Mouse (Mus musculus) forebrain, embryonic 16.5 days (tissue): ENCODE results near the gene Pjvk. TPM values are rescaled to one million over a fixed set of nuclear protein-coding genes. Genes with fewer than 3 reads are reported as not detected.

Experiments used
- ATAC-seq: fragments of 200-750 bp; cut with Nextera tagmentation; 2 replicates; pipeline ENCODE4 v1.8.0; 2017; ENCODE audit warnings: mild to moderate bottlenecking, moderate library complexity
- H3K27ac ChIP-seq: fragments of 300-500 bp; sonication (generic); 2 replicates; pipeline ENCODE4 v1.5.1; 2014; ENCODE audit warnings: low read length, control low read depth
- H3K27me3 ChIP-seq: fragments of 300-500 bp; sonication (generic); replicated peaks from 2 replicates; pipeline ENCODE4 v1.6.1; 2014; ENCODE audit warnings: low read length; ENCODE audit not compliant: control insufficient read depth, insufficient read depth
- H3K36me3 ChIP-seq: fragments of 300-500 bp; sonication (generic); 2 replicates; pipeline ENCODE4 v1.6.1; 2014; ENCODE audit not compliant: control insufficient read depth, insufficient read depth
- H3K4me1 ChIP-seq: fragments of 300-500 bp; sonication (generic); replicated peaks from 2 replicates; pipeline ENCODE4 v1.6.1; 2014; ENCODE audit warnings: low read length; ENCODE audit not compliant: control insufficient read depth, insufficient read depth
- H3K4me2 ChIP-seq: fragments of 300-500 bp; sonication (generic); 2 replicates; pipeline ENCODE4 v1.6.1; 2014; ENCODE audit warnings: mild to moderate bottlenecking, low read length, control low read depth
- H3K4me3 ChIP-seq: fragments of 300-500 bp; sonication (generic); replicated peaks from 2 replicates; pipeline ENCODE4 v1.5.1; 2014; ENCODE audit warnings: mild to moderate bottlenecking, low read length, control low read depth
- H3K9ac ChIP-seq: fragments of 300-500 bp; sonication (generic); replicated peaks from 2 replicates; pipeline ENCODE4 v1.6.1; 2014; ENCODE audit warnings: low read depth, low read length, control low read depth
- H3K9me3 ChIP-seq: fragments of 300-500 bp; sonication (generic); 2 replicates; pipeline ENCODE4 v1.6.1; 2016; ENCODE audit warnings: low read length; ENCODE audit not compliant: control insufficient read depth
- WGBS: fragments of 180-500 bp; shearing (Covaris S2); extraction: QIAGEN DNeasy Blood & Tissue Kit; methylation state at CpG from one replicate; pipeline ENCODE4 v1.1.7; 2014; 5-methylcytosine and 5-hydroxymethylcytosine counted together
- polyA plus RNA-seq: library from polyadenylated mRNA; unstranded; fragments of >200 nt; fragmentation: Nextera tagmentation; extraction: Ambion mirVana; gene quantifications from 2 replicates; pipeline ENCODE4 v1.2.1, GENCODE M21; 2015

Gene Pjvk
- polyA plus RNA-seq, 1 experiment from 2014 or later: 0.80 TPM

DNA sequence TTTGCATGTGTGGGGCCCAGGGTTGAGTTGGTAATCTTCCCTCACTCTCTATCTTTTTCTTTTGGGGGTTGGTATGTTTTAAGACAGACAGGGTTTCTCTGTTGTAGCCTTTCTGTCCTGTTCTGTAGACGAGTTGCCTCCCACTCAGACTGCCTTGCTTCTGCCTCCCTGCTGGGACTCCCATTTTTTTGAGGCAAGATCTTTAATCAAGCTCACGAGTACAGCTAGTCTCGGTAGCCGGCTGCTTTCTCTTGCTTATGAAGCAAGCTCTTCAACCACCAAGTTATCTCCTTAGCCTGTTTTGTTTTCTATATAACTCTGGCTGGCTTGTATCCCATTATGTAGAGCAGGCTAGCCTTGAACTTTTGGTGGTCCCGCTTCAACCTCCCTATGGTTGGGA lies 45.5 kb downstream of the Pjvk start:
- Histone ChIP-seq H3K4me2 (no peak overlapping the region), H3K9ac (no peak overlapping the region), H3K27ac (no peak overlapping the region), H3K9me3 (no peaks in the 10 kb centered on the region), H3K27me3 (no peaks in the 10 kb centered on the region), H3K4me1 (no peaks in the 10 kb centered on the region), H3K4me3 (no peak overlapping the region), H3K36me3 (peaks cover 32% of the 10 kb centered on the region)
- 78% methylated on average over 5 of the region's 5 CpGs for WGBS
- ATAC-seq: no peak

DNA sequence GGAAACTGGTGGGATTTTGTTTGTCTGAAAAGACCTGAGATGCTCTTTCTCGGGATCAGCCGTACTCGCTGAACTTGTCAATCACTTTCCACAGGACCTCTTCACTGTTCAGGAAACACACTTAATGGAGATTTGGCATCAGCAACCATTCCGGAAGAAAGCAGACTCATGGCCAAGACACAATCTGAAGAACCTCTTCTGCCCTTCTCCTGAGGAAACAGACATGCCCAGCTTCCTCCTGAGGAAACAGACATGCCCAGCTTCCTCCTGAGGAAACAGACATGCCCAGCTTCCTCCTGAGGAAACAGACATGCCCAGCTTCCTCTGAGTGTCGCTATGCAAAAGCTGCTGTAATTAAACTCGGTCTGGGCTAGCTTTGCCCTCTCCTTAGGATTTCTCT lies 47.0 kb downstream of the Pjvk start:
- H3K4me3 ChIP-seq: no peak overlapping the region
- H3K4me1 ChIP-seq: no peaks in the 10 kb centered on the region
- H3K9ac ChIP-seq: no peak overlapping the region
- H3K4me2 ChIP-seq: no peak overlapping the region
- no peaks in the 10 kb centered on the region for H3K27me3 ChIP-seq
- no peak overlapping the region for H3K27ac ChIP-seq
- 89% methylated on average over 6 of the region's 6 CpGs for WGBS
- H3K9me3 ChIP-seq: no peaks in the 10 kb centered on the region
- no peak for ATAC-seq
- peaks cover 29% of the 10 kb centered on the region for H3K36me3 ChIP-seq

DNA sequence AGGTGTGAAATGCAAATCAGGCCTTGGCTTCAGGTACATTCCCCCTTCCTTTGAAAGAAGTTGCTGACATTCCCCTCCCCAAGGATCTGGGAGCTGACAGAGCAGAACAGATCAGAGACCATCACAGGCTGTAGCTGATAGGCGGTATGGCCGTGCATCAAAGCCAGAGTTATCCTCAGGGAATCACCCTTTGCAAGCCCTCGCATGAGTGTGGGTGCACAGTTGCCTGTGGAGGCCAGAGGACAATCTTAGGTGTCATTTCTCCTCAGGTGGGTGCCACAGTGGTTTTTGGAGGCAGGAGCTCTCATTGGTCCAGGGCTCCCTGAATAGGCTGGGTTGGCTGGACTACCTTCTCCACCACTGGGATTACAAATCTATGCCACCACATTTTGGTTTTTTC lies 53.9 kb downstream of the Pjvk start:
- peaks cover 5% of the 10 kb centered on the region for H3K36me3 ChIP-seq
- WGBS: 92% methylated on average over 3 of the region's 3 CpGs
- no peak overlapping the region for H3K4me2 ChIP-seq

DNA sequence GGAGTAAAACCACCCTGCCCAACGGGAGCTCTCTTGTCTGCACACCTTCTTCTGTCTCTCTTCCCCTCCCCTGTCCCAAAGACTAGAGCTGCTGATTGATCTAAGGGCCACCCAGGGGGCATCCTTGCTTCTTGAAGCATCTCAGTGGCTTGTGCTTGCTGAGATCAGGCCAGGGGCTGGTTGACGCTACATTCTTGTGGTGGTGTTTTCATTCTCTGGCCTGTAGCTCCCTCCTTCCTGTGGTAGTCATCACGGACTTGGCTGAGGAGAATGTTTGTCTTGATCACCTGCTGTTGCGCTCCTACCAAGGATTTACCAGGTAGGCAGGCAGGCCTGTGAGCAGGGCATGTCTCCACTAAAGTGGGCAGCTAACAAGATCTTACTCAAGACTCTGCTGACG lies 54.5 kb downstream of the Pjvk start:
- H3K4me3 ChIP-seq: no peak overlapping the region
- no peaks in the 10 kb centered on the region for H3K4me1 ChIP-seq
- no peak overlapping the region for H3K9ac ChIP-seq
- WGBS: 89% methylated on average over 5 of the region's 5 CpGs
- no peaks in the 10 kb centered on the region for H3K27me3 ChIP-seq
- H3K36me3 ChIP-seq: no peaks in the 10 kb centered on the region
- H3K27ac ChIP-seq: no peak overlapping the region
- ATAC-seq: no peak
- no peak overlapping the region for H3K4me2 ChIP-seq
- H3K9me3 ChIP-seq: no peaks in the 10 kb centered on the region

More for the DNA sequence above, 53.9 kb downstream of the Pjvk start:
- Histone ChIP-seq H3K4me3 (no peak overlapping the region), H3K9me3 (no peaks in the 10 kb centered on the region), H3K27ac (no peak overlapping the region), H3K27me3 (no peaks in the 10 kb centered on the region), H3K9ac (no peak overlapping the region), H3K4me1 (no peaks in the 10 kb centered on the region)
- ATAC-seq: no peak

DNA sequence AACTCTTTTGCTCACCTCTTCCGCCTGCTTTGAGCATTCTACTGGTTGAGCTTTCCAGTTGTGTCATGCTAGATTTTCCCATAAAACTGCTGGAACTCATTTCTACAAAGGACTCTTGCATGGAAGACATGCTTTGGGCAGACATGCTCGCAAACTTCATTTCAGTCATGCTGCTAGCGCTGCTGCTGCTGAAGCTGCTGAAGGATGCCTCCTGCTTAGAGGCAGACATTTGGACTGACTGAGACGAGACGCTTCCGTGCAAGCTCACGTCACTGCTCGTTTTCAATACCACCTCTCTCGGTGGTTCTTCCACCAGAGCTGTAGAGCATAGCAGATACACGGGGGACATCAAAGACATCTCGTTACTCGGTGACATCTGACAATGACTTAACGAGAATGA lies 57.4 kb downstream of the Pjvk start:
- ATAC-seq: no peak
- WGBS: 72% methylated on average over 13 of the region's 13 CpGs
- H3K9me3 ChIP-seq: peaks cover 10% of the 10 kb centered on the region
- H3K36me3 ChIP-seq: peaks cover 10% of the 10 kb centered on the region; the same call in 1 of the 2 replicates
- H3K27me3 ChIP-seq: no peaks in the 10 kb centered on the region
- H3K4me2 ChIP-seq: no peak overlapping the region
- no peaks in the 10 kb centered on the region for H3K4me1 ChIP-seq
- no peak overlapping the region for H3K9ac ChIP-seq
- H3K4me3 ChIP-seq: no peak overlapping the region
- H3K27ac ChIP-seq: no peak overlapping the region

Other genes with a start within 250 kb of the Pjvk start
- 23.5 and 28.0 TPM in 2 replicates for gene Osbpl6, start 242.0 kb upstream of the Pjvk start, polyA plus RNA-seq
- gene Prkra, start 461 bp upstream of the Pjvk start, polyA plus RNA-seq: 93.4 and 99.7 TPM in 2 replicates
- 12.4 and 15.9 TPM in 2 replicates for gene Fkbp7, start 24.6 kb downstream of the Pjvk start, polyA plus RNA-seq
- 6.8 and 9.5 TPM in 2 replicates for gene Plekha3, start 26.8 kb downstream of the Pjvk start, polyA plus RNA-seq